Mouse (Mus musculus) lung, postnatal 0 days (tissue): ENCODE measurements at regions not wholly inside any gene's neighbourhood (a gene's known extent, or its start where the extent isn't known, plus 50 kb on each side); places are given as distances from the start of the nearest gene placed in this dataset.

Experiments used
- ATAC-seq: fragments of 200-750 bp; cut with Nextera tagmentation; 2 replicates; pipeline ENCODE4 v1.8.0; 2017; ENCODE audit warnings: moderate library complexity
- DNase-seq: peaks from one replicate; pipeline ENCODE4 v3.0.0-alpha.2; 2016; ENCODE audit warnings: low spot score
- H3K27ac ChIP-seq: fragments of 300-500 bp; sonication (generic); 2 replicates; pipeline ENCODE4 v1.5.1; 2014; ENCODE audit warnings: antibody characterized with exemption, mild to moderate bottlenecking, low read length, mixed read lengths
- H3K27me3 ChIP-seq: fragments of 300-500 bp; sonication (generic); replicated peaks from 2 replicates; pipeline ENCODE4 v1.6.1; 2014; ENCODE audit warnings: low read length, mixed read lengths; ENCODE audit not compliant: insufficient read depth
- H3K36me3 ChIP-seq: fragments of 300-500 bp; sonication (generic); 2 replicates; pipeline ENCODE4 v1.6.1; 2014; ENCODE audit warnings: low read length, mixed read lengths; ENCODE audit not compliant: insufficient read depth
- H3K4me1 ChIP-seq: fragments of 300-500 bp; sonication (generic); 2 replicates; pipeline ENCODE4 v1.6.1; 2014; ENCODE audit warnings: antibody characterized with exemption, low read depth, low read length, mixed read lengths; ENCODE audit not compliant: insufficient read depth
- H3K4me2 ChIP-seq: fragments of 300-500 bp; sonication (generic); replicated peaks from 2 replicates; pipeline ENCODE4 v1.6.1; 2014; ENCODE audit warnings: low read depth, mild to moderate bottlenecking, low read length, moderate library complexity, mixed read lengths
- H3K4me3 ChIP-seq: fragments of 300-500 bp; sonication (generic); 2 replicates; pipeline ENCODE4 v1.5.1; 2014; ENCODE audit warnings: low read depth, low read length
- H3K9ac ChIP-seq: fragments of 300-500 bp; sonication (generic); replicated peaks from 2 replicates; pipeline ENCODE4 v1.6.1; 2014; ENCODE audit warnings: low read depth, mild to moderate bottlenecking
- H3K9me3 ChIP-seq: fragments of 300-500 bp; sonication (generic); 2 replicates; pipeline ENCODE4 v1.6.1; 2016; ENCODE audit warnings: low read length, mixed read lengths
- CTCF ChIP-seq: IDR thresholded peaks from 2 replicates; pipeline ENCODE4 v1.5.1; 2016; ENCODE audit warnings: antibody characterized with exemption, mild to moderate bottlenecking
- EP300 ChIP-seq: IDR thresholded peaks from 2 replicates; pipeline ENCODE4 v1.6.1; 2016; ENCODE audit warnings: antibody characterized with exemption, mild to moderate bottlenecking, control low read depth
- WGBS: fragments of 180-500 bp; shearing (Covaris S2); extraction: QIAGEN DNeasy Blood & Tissue Kit; methylation state at CpG from one replicate; pipeline ENCODE4 v1.1.7; 2014; 5-methylcytosine and 5-hydroxymethylcytosine counted together

GRCm38 (mm10) chr9:52407841-52408240 lies 239.5 kb upstream of the Zc3h12c start:
- no peak overlapping the region for H3K9ac ChIP-seq
- ATAC-seq (no peak), DNase-seq (no peak)
- no peak for TF ChIP-seq EP300
- no peak for TF ChIP-seq CTCF
- no peaks in the 10 kb centered on the region for H3K9me3 ChIP-seq
- H3K27ac ChIP-seq, result no peak overlapping the region
- H3K4me2 ChIP-seq, result no peak overlapping the region
- H3K36me3 ChIP-seq, result no peaks in the 10 kb centered on the region
- no peaks in the 10 kb centered on the region for H3K27me3 ChIP-seq
- no peak overlapping the region for H3K4me3 ChIP-seq
- WGBS, result 88% methylated on average over 6 of the region's 6 CpGs
- no peaks in the 10 kb centered on the region for H3K4me1 ChIP-seq

- H3K4me1 ChIP-seq, result no peaks in the 10 kb centered on the region
- no peak overlapping the region for H3K9ac ChIP-seq
- H3K27me3 ChIP-seq, result no peaks in the 10 kb centered on the region
- H3K27ac ChIP-seq, result no peak overlapping the region
- no peak for ATAC-seq
- DNase-seq, result no peak
- 74% methylated on average over 2 of the region's 2 CpGs for WGBS
- H3K4me2 ChIP-seq, result no peak overlapping the region
- TF ChIP-seq CTCF, result no peak
- no peak for TF ChIP-seq EP300
- H3K9me3 ChIP-seq, result no peaks in the 10 kb centered on the region
- no peaks in the 10 kb centered on the region for H3K36me3 ChIP-seq
- H3K4me3 ChIP-seq, result no peak overlapping the region
Observed at GRCm38 (mm10) chr9:52402496-52402895, 234.1 kb upstream of the Zc3h12c start.

- no peak overlapping the region for H3K4me2 ChIP-seq
- ATAC-seq (no peak), DNase-seq (no peak)
- H3K27me3 ChIP-seq, result no peaks in the 10 kb centered on the region
- no peaks in the 10 kb centered on the region for H3K36me3 ChIP-seq
- no peaks in the 10 kb centered on the region for H3K4me1 ChIP-seq
- no peak overlapping the region for H3K9ac ChIP-seq
- H3K4me3 ChIP-seq, result no peak overlapping the region
- no peaks in the 10 kb centered on the region for H3K9me3 ChIP-seq
- no peak overlapping the region for H3K27ac ChIP-seq
- TF ChIP-seq EP300 (no peak), CTCF (no peak)
- WGBS, result 43% methylated on average over 2 of the region's 2 CpGs
Observed at GRCm38 (mm10) chr9:52379031-52379430, 210.7 kb upstream of the Zc3h12c start.

- Histone ChIP-seq H3K9me3 (no peaks in the 10 kb centered on the region), H3K27ac (no peak overlapping the region), H3K9ac (no peak overlapping the region), H3K4me3 (no peak overlapping the region), H3K4me1 (no peaks in the 10 kb centered on the region), H3K36me3 (no peaks in the 10 kb centered on the region), H3K27me3 (no peaks in the 10 kb centered on the region), H3K4me2 (no peak overlapping the region)
- DNase-seq (no peak), ATAC-seq (no peak)
- TF ChIP-seq EP300 (no peak), CTCF (no peak)
Observed at GRCm38 (mm10) chr9:52377761-52378160, 209.4 kb upstream of the Zc3h12c start.

GRCm38 (mm10) chr9:52376914-52377313 lies 208.5 kb upstream of the Zc3h12c start:
- no peak overlapping the region for H3K4me2 ChIP-seq
- no peaks in the 10 kb centered on the region for H3K27me3 ChIP-seq
- no peaks in the 10 kb centered on the region for H3K36me3 ChIP-seq
- H3K4me1 ChIP-seq, result no peaks in the 10 kb centered on the region
- H3K4me3 ChIP-seq, result no peak overlapping the region
- DNase-seq (no peak), ATAC-seq (no peak)
- TF ChIP-seq EP300, result no peak
- TF ChIP-seq CTCF, result no peak
- H3K9me3 ChIP-seq, result no peaks in the 10 kb centered on the region
- WGBS, result 67% methylated on average over 3 of the region's 3 CpGs
- H3K9ac ChIP-seq, result no peak overlapping the region
- no peak overlapping the region for H3K27ac ChIP-seq

GRCm38 (mm10) chr9:52371296-52371695 lies 202.9 kb upstream of the Zc3h12c start:
- Histone ChIP-seq H3K4me1 (no peaks in the 10 kb centered on the region), H3K36me3 (no peaks in the 10 kb centered on the region), H3K4me3 (no peak overlapping the region), H3K9me3 (no peaks in the 10 kb centered on the region), H3K9ac (no peak overlapping the region), H3K4me2 (no peak overlapping the region), H3K27me3 (no peaks in the 10 kb centered on the region), H3K27ac (no peak overlapping the region)
- 91% methylated on average over 1 of the region's 1 CpGs for WGBS
- no peak for ATAC-seq
- TF ChIP-seq EP300 (no peak), CTCF (no peak)
- DNase-seq, result no peak

- no peaks in the 10 kb centered on the region for H3K9me3 ChIP-seq
- 76% methylated on average over 9 of the region's 9 CpGs for WGBS
Observed at GRCm38 (mm10) chr9:52368911-52369310, 200.5 kb upstream of the Zc3h12c start.

More at GRCm38 (mm10) chr9:52368911-52369310, 200.5 kb upstream of the Zc3h12c start:
- H3K4me2 ChIP-seq, result no peak overlapping the region
- no peak overlapping the region for H3K27ac ChIP-seq
- ATAC-seq (no peak), DNase-seq (no peak)
- H3K9ac ChIP-seq, result no peak overlapping the region
- no peak overlapping the region for H3K4me3 ChIP-seq
- no peak for TF ChIP-seq CTCF
- no peak for TF ChIP-seq EP300
- H3K36me3 ChIP-seq, result no peaks in the 10 kb centered on the region
- H3K27me3 ChIP-seq, result no peaks in the 10 kb centered on the region
- no peaks in the 10 kb centered on the region for H3K4me1 ChIP-seq
